Mouse (Mus musculus) CH12.LX (cell line): ENCODE data around the gene Setd2. TPM values are rescaled to one million over a fixed set of nuclear protein-coding genes. Genes with fewer than 3 reads are reported as not detected.

Source experiments
- DNase-seq: peaks from one replicate; pipeline ENCODE4 v3.0.0-alpha.2; 2013; ENCODE audit errors: extremely low read depth
- H3K27ac ChIP-seq: 2 replicates; pipeline ENCODE4 v1.5.1; 2012; ENCODE audit warnings: low read depth, mild to moderate bottlenecking, control low read depth, moderate library complexity; ENCODE audit not compliant: insufficient read depth
- H3K27me3 ChIP-seq: replicated peaks from 2 replicates; pipeline ENCODE3; 2012; ENCODE audit warnings: inconsistent platforms
- H3K36me3 ChIP-seq, 2 experiments: replicated peaks in 1 of 2; 2 replicates each; pipeline versions ENCODE3 to v1.6.1; 2012; ENCODE audit warnings: inconsistent platforms in 1 of 2, low read length in 1 of 2, mild to moderate bottlenecking in 1 of 2, mixed read lengths in 1 of 2, moderate library complexity in 1 of 2; ENCODE audit not compliant: control insufficient read depth in 1 of 2, insufficient read depth in 1 of 2
- H3K4me1 ChIP-seq, 2 experiments: 2 replicates each; pipeline ENCODE4 v1.6.1; 2012; ENCODE audit warnings: inconsistent platforms in 1 of 2, moderate library complexity in 1 of 2; ENCODE audit not compliant: insufficient read depth in 2 of 2, control insufficient read depth in 1 of 2
- H3K4me2 ChIP-seq: 2 replicates; pipeline ENCODE4 v1.6.1; 2012; ENCODE audit warnings: low read depth, mild to moderate bottlenecking, control low read depth; ENCODE audit not compliant: poor library complexity, insufficient read depth, severe bottlenecking
- H3K4me3 ChIP-seq, 3 experiments: fragments of 150-350 bp in 1 of 3; sonication (generic) in 1 of 3; replicated peaks in 1 of 3; 2 replicates each; pipeline versions ENCODE3 to v1.5.1; 2011 to 2012; ENCODE audit warnings: low read depth in 2 of 3, low read length in 2 of 3, mild to moderate bottlenecking in 2 of 3, moderate library complexity in 2 of 3, control low read depth in 1 of 3, improper control_type of control experiment in 1 of 3, inconsistent platforms in 1 of 3, mixed read lengths in 1 of 3; ENCODE audit not compliant: poor library complexity in 1 of 3
- H3K79me2 ChIP-seq: replicated peaks from 2 replicates; pipeline ENCODE4 v1.6.1; 2012; ENCODE audit warnings: mild to moderate bottlenecking, moderate library complexity; ENCODE audit not compliant: control insufficient read depth, poor library complexity, insufficient read depth, severe bottlenecking; ENCODE audit errors: extremely low read depth
- H3K9ac ChIP-seq: 2 replicates; pipeline ENCODE4 v1.6.1; 2012; ENCODE audit warnings: low read depth, mild to moderate bottlenecking, control low read depth, moderate library complexity; ENCODE audit not compliant: insufficient read depth
- H3K9me3 ChIP-seq: replicated peaks from 2 replicates; pipeline ENCODE3; 2012; ENCODE audit warnings: low read length, inconsistent platforms, mixed read lengths
- E2F4 ChIP-seq: IDR thresholded peaks from 2 replicates; pipeline ENCODE4 v1.6.1; 2011; ENCODE audit warnings: low read depth, low read length, improper control_type of control experiment; ENCODE audit not compliant: insufficient replicate concordance
- GABPA ChIP-seq: IDR thresholded peaks from 2 replicates; pipeline ENCODE4 v1.6.1; 2012; ENCODE audit warnings: low read depth, low read length, improper control_type of control experiment, inconsistent platforms; ENCODE audit not compliant: insufficient replicate concordance
- HCFC1 ChIP-seq: IDR thresholded peaks from 2 replicates; pipeline ENCODE4 v1.6.1; 2012; ENCODE audit warnings: low read depth, mild to moderate bottlenecking, inconsistent platforms, low read length, improper control_type of control experiment
- MAX ChIP-seq: IDR thresholded peaks from 2 replicates; pipeline ENCODE4 v1.6.1; 2011; ENCODE audit warnings: low read length, improper control_type of control experiment
- MEF2A ChIP-seq: IDR thresholded peaks from 2 replicates; pipeline ENCODE4 v1.6.1; 2014; ENCODE audit warnings: low read depth, mild to moderate bottlenecking, inconsistent platforms, low read length, improper control_type of control experiment, borderline replicate concordance
- NELFE ChIP-seq: IDR thresholded peaks from 2 replicates; pipeline ENCODE4 v1.6.1; 2011; ENCODE audit warnings: low read depth, low read length, improper control_type of control experiment
- NRF1 ChIP-seq: IDR thresholded peaks from 2 replicates; pipeline ENCODE4 v1.6.1; 2014; ENCODE audit warnings: low read depth, mild to moderate bottlenecking, inconsistent platforms, low read length, improper control_type of control experiment, moderate library complexity
- PAX5 ChIP-seq: IDR thresholded peaks from 2 replicates; pipeline ENCODE4 v1.6.1; 2012; ENCODE audit warnings: low read length, inconsistent platforms, mixed read lengths
- POLR2AphosphoS2 ChIP-seq: IDR thresholded peaks from 2 replicates; pipeline ENCODE4 v1.6.1; 2011; ENCODE audit warnings: low read depth, low read length, improper control_type of control experiment
- RCOR1 ChIP-seq: conservative IDR thresholded peaks from 2 replicates; pipeline ENCODE4 v1.6.1; 2012; ENCODE audit warnings: low read depth, mild to moderate bottlenecking, inconsistent platforms, low read length, improper control_type of control experiment
- TBP ChIP-seq: conservative IDR thresholded peaks from 2 replicates; pipeline ENCODE4 v1.6.1; 2011; ENCODE audit warnings: low read depth, low read length, improper control_type of control experiment
- TCF12 ChIP-seq: IDR thresholded peaks from 2 replicates; pipeline ENCODE4 v1.6.1; 2014; ENCODE audit warnings: low read depth, mild to moderate bottlenecking, inconsistent platforms, low read length, improper control_type of control experiment
- ZKSCAN1 ChIP-seq: IDR thresholded peaks from 2 replicates; pipeline ENCODE4 v1.6.1; 2012; ENCODE audit warnings: low read depth, inconsistent platforms, low read length, improper control_type of control experiment, borderline replicate concordance
- ZNF384 ChIP-seq: IDR thresholded peaks from 2 replicates; pipeline ENCODE4 v1.6.1; 2012; ENCODE audit warnings: low read depth, low read length, improper control_type of control experiment, inconsistent platforms
- dilution Hi-C: fragments of 300-500 bp; cut with MboI; formaldehyde crosslinking; loops from 2 replicates; pipeline ENCODE4 v1.14.3; 2020; ENCODE audit warnings: low sequenced_read_pairs; ENCODE audit not compliant: extremely low pct_unique_long_range_greater_than_20kb, extremely low pct_ligation_motif_present
- in situ Hi-C: fragments of 300-500 bp; cut with MboI; formaldehyde crosslinking; loops from 3 replicates; pipeline ENCODE4 v1.14.3; 2019; ENCODE audit warnings: low sequenced_read_pairs, low pct_ligation_motif_present, low pct_unique_long_range_greater_than_20kb, mixed read lengths
- polyA plus RNA-seq: library from polyadenylated mRNA; unstranded; fragments of >175 nt; gene quantifications from 2 replicates; pipeline ENCODE4 v1.2.1, GENCODE M21; 2012; ENCODE audit warnings: low read depth; ENCODE audit not compliant: insufficient read length
- total RNA-seq, 2 experiments: library from RNA; depleted of rRNA; stranded (reverse); fragments of 300-350 nt in 1 of 2; fragments of >200 nt in 1 of 2; gene quantifications; 2 replicates each; pipeline ENCODE4 v1.2.3; 2012 to 2014

Gene Setd2
- total and polyA plus RNA-seq, 3 experiments, result 35.8 to 87.1 (median 41.6) TPM

GRCm38 (mm10) chr9:110660208-110660607, 127.8 kb downstream of the Setd2 start:
- Histone ChIP-seq H3K4me1 (peaks cover 19 to 74% of the 10 kb centered on the region in 2 experiments), H3K9me3 (no peaks in the 10 kb centered on the region), H3K27ac (peak overlapping the region; percentile 66), H3K9ac (peak overlapping the region; percentile 13; the same call in 1 of the 2 replicates), H3K27me3 (no peaks in the 10 kb centered on the region), H3K36me3 (peaks cover 0 to 11% of the 10 kb centered on the region in 2 experiments), H3K4me2 (peak overlapping the region; percentile 19), H3K79me2 (peaks cover 63% of the 10 kb centered on the region), H3K4me3 (no peak overlapping the region)
- no peak for DNase-seq
- dilution Hi-C loops, result no loop called here
- peak; percentile 60 for TF ChIP-seq ZNF384
- no peak for TF ChIP-seq RCOR1
- 0 out of 2 replicates have a peak, but pooled peaks have one; percentile 62 for TF ChIP-seq TBP
- in situ Hi-C loops, result no loop called here

GRCm38 (mm10) chr9:110660856-110661612, 128.6 kb downstream of the Setd2 start:
- H3K4me3 ChIP-seq, result no peak overlapping the region

GRCm38 (mm10) chr9:110662844-110663243, 130.4 kb downstream of the Setd2 start:
- Histone ChIP-seq H3K27me3 (no peaks in the 10 kb centered on the region), H3K36me3 (peaks cover 0 to 17% of the 10 kb centered on the region in 2 experiments), H3K4me1 (peaks cover 24 to 87% of the 10 kb centered on the region in 2 experiments), H3K4me2 (no peak overlapping the region), H3K9me3 (no peaks in the 10 kb centered on the region), H3K27ac (no peak overlapping the region), H3K79me2 (peaks cover 78% of the 10 kb centered on the region), H3K9ac (no peak overlapping the region), H3K4me3 (no peak overlapping the region)
- dilution Hi-C loops (no loop called here), in situ Hi-C loops (no loop called here)
- TF ChIP-seq POLR2AphosphoS2 (no peak), NRF1 (no peak), HCFC1 (no peak), TCF12 (no peak), MEF2A (no peak), MAX (no peak), PAX5 (no peak), GABPA (no peak), RCOR1 (no peak), ZNF384 (no peak), ZKSCAN1 (no peak), E2F4 (no peak), TBP (no peak)
- no peak for DNase-seq

More at GRCm38 (mm10) chr9:110660856-110661612, 128.6 kb downstream of the Setd2 start:
- Histone ChIP-seq H3K4me2 (no peak overlapping the region; the same call in 1 of the 2 replicates), H3K27me3 (no peaks in the 10 kb centered on the region), H3K9ac (peak overlapping the region; percentile 13), H3K4me1 (peaks cover 16 to 73% of the 10 kb centered on the region in 2 experiments), H3K27ac (no peak overlapping the region), H3K36me3 (peaks cover 0 to 11% of the 10 kb centered on the region in 2 experiments), H3K79me2 (peaks cover 70% of the 10 kb centered on the region), H3K9me3 (no peaks in the 10 kb centered on the region)
- TF ChIP-seq NRF1, result no peak
- TF ChIP-seq NELFE, result no peak
- no peak for TF ChIP-seq MEF2A
- in situ Hi-C loops (no loop called here), dilution Hi-C loops (no loop called here)
- no peak for DNase-seq
